Mouse (Mus musculus): Measurements from ENCODE around the gene Fam120a. TPM values are rescaled to one million over a fixed set of nuclear protein-coding genes. Genes with fewer than 3 reads are reported as not detected.

The Fam120a gene
- polyA plus RNA-seq, 1 experiment from 2014 or later: 38.0 TPM

GRCm38 (mm10) chr13:48913141-48913540, 54.7 kb downstream of the Fam120a start:
- Histone ChIP-seq H3K27ac (ENCODE audit: low read depth, low read length) (no peak overlapping the region), H3K4me1 (replicated peaks; ENCODE audit: control insufficient read depth, insufficient read depth, low read length) (no peaks in the 10 kb centered on the region), H3K27me3 (replicated peaks; ENCODE audit: control insufficient read depth, insufficient read depth, low read length) (no peaks in the 10 kb centered on the region), H3K4me3 (ENCODE audit: low read depth, low read length) (no peak overlapping the region), H3K9me3 (ENCODE audit: control insufficient read depth, low read length) (no peaks in the 10 kb centered on the region), H3K9ac (ENCODE audit: low read depth, low read length) (no peak overlapping the region), H3K4me2 (no peak overlapping the region), H3K36me3 (ENCODE audit: control insufficient read depth, insufficient read depth, low read length) (peaks cover 37% of the 10 kb centered on the region)
- 87% methylated on average over 3 of the region's 3 CpGs for WGBS
- DNase-seq (ENCODE audit: low spot score) (no peak), ATAC-seq (replicated peaks; ENCODE audit: low FRiP score) (no peak)

GRCm38 (mm10) chr13:48911426-48911825, 56.4 kb downstream of the Fam120a start:
- no peak overlapping the region for H3K9ac ChIP-seq (ENCODE audit: low read depth, low read length)

GRCm38 (mm10) chr13:48905458-48905857, 62.4 kb downstream of the Fam120a start:
- 90% methylated on average over 2 of the region's 2 CpGs for WGBS
- H3K4me1 ChIP-seq (replicated peaks; ENCODE audit: control insufficient read depth, insufficient read depth, low read length): no peaks in the 10 kb centered on the region
- no peak overlapping the region for H3K9ac ChIP-seq (ENCODE audit: low read depth, low read length)
- H3K4me3 ChIP-seq (ENCODE audit: low read depth, low read length): no peak overlapping the region
- ATAC-seq (replicated peaks; ENCODE audit: low FRiP score) (no peak), DNase-seq (ENCODE audit: low spot score) (no peak)
- no peak overlapping the region for H3K4me2 ChIP-seq
- no peak overlapping the region for H3K27ac ChIP-seq (ENCODE audit: low read depth, low read length)
- H3K36me3 ChIP-seq (ENCODE audit: control insufficient read depth, insufficient read depth, low read length): peaks cover 47% of the 10 kb centered on the region
- H3K9me3 ChIP-seq (ENCODE audit: control insufficient read depth, low read length): no peaks in the 10 kb centered on the region
- H3K27me3 ChIP-seq (replicated peaks; ENCODE audit: control insufficient read depth, insufficient read depth, low read length): no peaks in the 10 kb centered on the region

More at GRCm38 (mm10) chr13:48911426-48911825, 56.4 kb downstream of the Fam120a start:
- Histone ChIP-seq H3K4me1 (replicated peaks; ENCODE audit: control insufficient read depth, insufficient read depth, low read length) (no peaks in the 10 kb centered on the region), H3K9me3 (ENCODE audit: control insufficient read depth, low read length) (no peaks in the 10 kb centered on the region), H3K4me2 (no peak overlapping the region), H3K27me3 (replicated peaks; ENCODE audit: control insufficient read depth, insufficient read depth, low read length) (no peaks in the 10 kb centered on the region), H3K27ac (ENCODE audit: low read depth, low read length) (no peak overlapping the region), H3K4me3 (ENCODE audit: low read depth, low read length) (no peak overlapping the region), H3K36me3 (ENCODE audit: control insufficient read depth, insufficient read depth, low read length) (peaks cover 39% of the 10 kb centered on the region)
- 84% methylated on average over 7 of the region's 7 CpGs for WGBS
- DNase-seq (ENCODE audit: low spot score) (no peak), ATAC-seq (replicated peaks; ENCODE audit: low FRiP score) (no peak)

GRCm38 (mm10) chr13:48895376-48895775, 72.4 kb downstream of the Fam120a start:
- H3K4me1 ChIP-seq (replicated peaks; ENCODE audit: control insufficient read depth, insufficient read depth, low read length): no peaks in the 10 kb centered on the region
- ATAC-seq (replicated peaks; ENCODE audit: low FRiP score): no peak
- no peaks in the 10 kb centered on the region for H3K9me3 ChIP-seq (ENCODE audit: control insufficient read depth, low read length)
- H3K9ac ChIP-seq (ENCODE audit: low read depth, low read length): no peak overlapping the region
- no peak overlapping the region for H3K27ac ChIP-seq (ENCODE audit: low read depth, low read length)
- 68% methylated on average over 5 of the region's 5 CpGs for WGBS
- H3K36me3 ChIP-seq (ENCODE audit: control insufficient read depth, insufficient read depth, low read length): peaks cover 34% of the 10 kb centered on the region
- no peak overlapping the region for H3K4me2 ChIP-seq
- H3K4me3 ChIP-seq (ENCODE audit: low read depth, low read length): no peak overlapping the region
- DNase-seq (ENCODE audit: low spot score): no peak
- H3K27me3 ChIP-seq (replicated peaks; ENCODE audit: control insufficient read depth, insufficient read depth, low read length): no peaks in the 10 kb centered on the region

GRCm38 (mm10) chr13:48890260-48890960, 77.4 kb downstream of the Fam120a start:
- DNase-seq (ENCODE audit: low spot score) (no peak), ATAC-seq (replicated peaks; ENCODE audit: low FRiP score) (peak; percentile 75)
- H3K4me3 ChIP-seq (ENCODE audit: low read depth, low read length): no peak overlapping the region
- peaks cover 44% of the 10 kb centered on the region for H3K36me3 ChIP-seq (ENCODE audit: control insufficient read depth, insufficient read depth, low read length)
- no peak overlapping the region for H3K9ac ChIP-seq (ENCODE audit: low read depth, low read length)
- H3K4me2 ChIP-seq: no peak overlapping the region
- 75% methylated on average over 4 of the region's 4 CpGs for WGBS
- 0 out of 2 replicates have a peak overlapping the region, but pooled peaks have one; percentile 6 for H3K27ac ChIP-seq (ENCODE audit: low read depth, low read length)
- H3K4me1 ChIP-seq (replicated peaks; ENCODE audit: control insufficient read depth, insufficient read depth, low read length): no peaks in the 10 kb centered on the region
- no peaks in the 10 kb centered on the region for H3K9me3 ChIP-seq (ENCODE audit: control insufficient read depth, low read length)
- H3K27me3 ChIP-seq (replicated peaks; ENCODE audit: control insufficient read depth, insufficient read depth, low read length): no peaks in the 10 kb centered on the region

GRCm38 (mm10) chr13:48878534-48878933, 89.3 kb downstream of the Fam120a start:
- peak; percentile 99 for ATAC-seq (replicated peaks; ENCODE audit: low FRiP score)
- Histone ChIP-seq H3K4me3 (ENCODE audit: low read depth, low read length) (peak overlapping the region; percentile 42), H3K4me2 (peak overlapping the region; percentile 70), H3K27ac (ENCODE audit: low read depth, low read length) (peak overlapping the region; percentile 81), H3K36me3 (ENCODE audit: control insufficient read depth, insufficient read depth, low read length) (peaks cover 18% of the 10 kb centered on the region), H3K9me3 (ENCODE audit: control insufficient read depth, low read length) (no peaks in the 10 kb centered on the region), H3K27me3 (replicated peaks; ENCODE audit: control insufficient read depth, insufficient read depth, low read length) (no peaks in the 10 kb centered on the region), H3K9ac (ENCODE audit: low read depth, low read length) (peak overlapping the region; percentile 66), H3K4me1 (replicated peaks; ENCODE audit: control insufficient read depth, insufficient read depth, low read length) (0 out of 2 replicates have a peak, but pooled peaks cover 2% of the 10 kb centered on the region)
- DNase-seq (ENCODE audit: low spot score): peak; percentile 96
- WGBS: under 1% methylated on average over 36 of the region's 36 CpGs

GRCm38 (mm10) chr13:48877805-48878204, 90.0 kb downstream of the Fam120a start:
- Histone ChIP-seq H3K4me1 (replicated peaks; ENCODE audit: control insufficient read depth, insufficient read depth, low read length) (0 out of 2 replicates have a peak, but pooled peaks cover 4% of the 10 kb centered on the region), H3K9me3 (ENCODE audit: control insufficient read depth, low read length) (no peaks in the 10 kb centered on the region), H3K9ac (ENCODE audit: low read depth, low read length) (peak overlapping the region; percentile 66), H3K4me2 (peak overlapping the region; percentile 70), H3K4me3 (ENCODE audit: low read depth, low read length) (peak overlapping the region; percentile 42), H3K36me3 (ENCODE audit: control insufficient read depth, insufficient read depth, low read length) (peaks cover 16% of the 10 kb centered on the region), H3K27ac (ENCODE audit: low read depth, low read length) (no peak overlapping the region), H3K27me3 (replicated peaks; ENCODE audit: control insufficient read depth, insufficient read depth, low read length) (no peaks in the 10 kb centered on the region)
- ATAC-seq (replicated peaks; ENCODE audit: low FRiP score): no peak
- no peak for DNase-seq (ENCODE audit: low spot score)

GRCm38 (mm10) chr13:48872726-48873125, 95.1 kb downstream of the Fam120a start:
- Histone ChIP-seq H3K4me3 (ENCODE audit: low read depth, low read length) (no peak overlapping the region), H3K4me1 (replicated peaks; ENCODE audit: control insufficient read depth, insufficient read depth, low read length) (peaks cover 29% of the 10 kb centered on the region), H3K9ac (ENCODE audit: low read depth, low read length) (no peak overlapping the region), H3K27ac (ENCODE audit: low read depth, low read length) (no peak overlapping the region), H3K9me3 (ENCODE audit: control insufficient read depth, low read length) (no peaks in the 10 kb centered on the region), H3K36me3 (ENCODE audit: control insufficient read depth, insufficient read depth, low read length) (no peaks in the 10 kb centered on the region), H3K27me3 (replicated peaks; ENCODE audit: control insufficient read depth, insufficient read depth, low read length) (no peaks in the 10 kb centered on the region), H3K4me2 (no peak overlapping the region)
- WGBS: 79% methylated on average over 5 of the region's 5 CpGs
- no peak for DNase-seq (ENCODE audit: low spot score)
- no peak for ATAC-seq (replicated peaks; ENCODE audit: low FRiP score)
